Mouse (Mus musculus) liver, postnatal 0 days (tissue): ENCODE data around the gene Sspn. TPM values are rescaled to one million over a fixed set of nuclear protein-coding genes. Genes with fewer than 3 reads are reported as not detected.

ENCODE experiments used
- ATAC-seq: fragments of 200-750 bp; cut with Nextera tagmentation; 2 replicates; pipeline ENCODE4 v1.8.0; 2017; ENCODE audit warnings: mild to moderate bottlenecking, moderate library complexity
- DNase-seq: peaks from one replicate; pipeline ENCODE4 v3.0.0-alpha.2; 2016
- H3K27ac ChIP-seq: fragments of 300-500 bp; sonication (generic); 2 replicates; pipeline ENCODE4 v1.5.1; 2014; ENCODE audit warnings: antibody characterized with exemption, moderate library complexity, mild to moderate bottlenecking, low read depth
- H3K27me3 ChIP-seq: fragments of 300-500 bp; sonication (generic); 2 replicates; pipeline ENCODE4 v1.6.1; 2014; ENCODE audit warnings: low read length, control low read depth, mixed read lengths; ENCODE audit not compliant: insufficient read depth
- H3K36me3 ChIP-seq: fragments of 300-500 bp; sonication (generic); replicated peaks from 2 replicates; pipeline ENCODE4 v1.6.1; 2014; ENCODE audit warnings: mild to moderate bottlenecking, control low read depth, low read length, moderate library complexity, mixed read lengths; ENCODE audit not compliant: insufficient read depth
- H3K4me1 ChIP-seq: fragments of 300-500 bp; sonication (generic); 2 replicates; pipeline ENCODE4 v1.6.1; 2014; ENCODE audit warnings: antibody characterized with exemption, mild to moderate bottlenecking, control low read depth; ENCODE audit not compliant: insufficient read depth
- H3K4me2 ChIP-seq: fragments of 300-500 bp; sonication (generic); 2 replicates; pipeline ENCODE4 v1.6.1; 2014; ENCODE audit warnings: low read depth, mild to moderate bottlenecking, low read length, moderate library complexity, mixed read lengths
- H3K4me3 ChIP-seq: fragments of 300-500 bp; sonication (generic); 2 replicates; pipeline ENCODE4 v1.5.1; 2014; ENCODE audit warnings: low read depth, low read length
- H3K9ac ChIP-seq: fragments of 300-500 bp; sonication (generic); replicated peaks from 2 replicates; pipeline ENCODE4 v1.6.1; 2014; ENCODE audit warnings: mild to moderate bottlenecking, moderate library complexity
- H3K9me3 ChIP-seq: fragments of 300-500 bp; sonication (generic); 2 replicates; pipeline ENCODE4 v1.6.1; 2016; ENCODE audit warnings: mild to moderate bottlenecking, control low read depth, low read length, mixed read lengths
- CTCF ChIP-seq: sonication (generic); IDR thresholded peaks from 2 replicates; pipeline ENCODE4 v1.5.1; 2016; ENCODE audit warnings: antibody characterized with exemption, low read depth
- EP300 ChIP-seq: IDR thresholded peaks from 2 replicates; pipeline ENCODE4 v1.6.1; 2016; ENCODE audit warnings: antibody characterized with exemption, low read depth, mild to moderate bottlenecking
- WGBS: fragments of 180-500 bp; shearing (Covaris S2); extraction: QIAGEN DNeasy Blood & Tissue Kit; methylation state at CpG from one replicate; pipeline ENCODE4 v1.1.7; 2014; ENCODE audit not compliant: insufficient replicate concordance; 5-methylcytosine and 5-hydroxymethylcytosine counted together
- polyA plus RNA-seq: library from polyadenylated mRNA; unstranded; fragments of >200 nt; fragmentation: Nextera tagmentation; extraction: Ambion mirVana; gene quantifications from 2 replicates; pipeline ENCODE4 v1.2.1, GENCODE M21; 2015

Gene Sspn
- polyA plus RNA-seq, 1 experiment from 2014 or later: 0.51 TPM

GRCm38 (mm10) chr6:146010093-146010764 lies 78.8 kb downstream of the Sspn start:
- DNase-seq: no peak
- TF ChIP-seq CTCF (no peak), EP300 (no peak)
- no peaks in the 10 kb centered on the region for H3K9me3 ChIP-seq
- no peak overlapping the region for H3K27ac ChIP-seq
- 72% methylated on average over 12 of the region's 12 CpGs for WGBS
- H3K4me2 ChIP-seq: no peak overlapping the region
- H3K36me3 ChIP-seq: no peaks in the 10 kb centered on the region
- no peaks in the 10 kb centered on the region for H3K4me1 ChIP-seq
- no peak overlapping the region for H3K9ac ChIP-seq
- H3K27me3 ChIP-seq: no peaks in the 10 kb centered on the region
- no peak overlapping the region for H3K4me3 ChIP-seq
- ATAC-seq: no peak

GRCm38 (mm10) chr6:146014312-146014711 lies 82.9 kb downstream of the Sspn start:
- ATAC-seq (no peak), DNase-seq (no peak)
- Histone ChIP-seq H3K27me3 (no peaks in the 10 kb centered on the region), H3K4me2 (no peak overlapping the region), H3K9me3 (no peaks in the 10 kb centered on the region), H3K9ac (no peak overlapping the region), H3K36me3 (no peaks in the 10 kb centered on the region), H3K27ac (no peak overlapping the region), H3K4me1 (no peaks in the 10 kb centered on the region), H3K4me3 (no peak overlapping the region)
- 81% methylated on average over 3 of the region's 3 CpGs for WGBS
- TF ChIP-seq CTCF (no peak), EP300 (no peak)

Other genes with a start within 250 kb of the Sspn start
- 4.6 and 4.9 TPM in 2 replicates for gene Rassf8, start 184.9 kb upstream of the Sspn start, polyA plus RNA-seq
- 0.22 and 0.24 TPM in 2 replicates for gene Bhlhe41, start 66.1 kb upstream of the Sspn start, polyA plus RNA-seq